Mouse (Mus musculus): ENCODE measurements around the gene Polr1a. TPM values are rescaled to one million over a fixed set of nuclear protein-coding genes. Genes with fewer than 3 reads are reported as not detected.

The Polr1a gene
- polyA plus RNA-seq, 1 experiment, result 13.3 TPM

DNA sequence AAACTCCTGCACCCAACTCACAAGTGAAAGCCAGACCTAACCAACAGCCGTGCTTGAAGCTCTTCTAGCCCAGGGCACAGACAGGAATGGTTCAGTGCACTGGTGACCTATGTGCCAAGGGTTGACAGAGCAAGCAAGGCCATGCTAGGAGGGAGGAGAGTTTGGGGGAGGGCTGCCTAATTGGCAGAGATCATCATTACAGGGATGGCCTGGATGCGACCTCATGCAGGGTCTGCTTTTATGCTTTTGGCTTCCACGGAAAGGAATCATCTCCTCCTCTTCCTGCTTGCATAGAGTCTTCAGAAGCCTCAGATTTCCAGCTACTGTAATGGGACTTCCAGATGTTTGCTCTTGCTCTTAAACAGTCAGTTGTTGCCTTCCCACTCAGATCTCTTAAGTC is 40.9 kb downstream of the Polr1a start:
- DNase-seq (ENCODE audit: low read depth), result no peak

GRCm38 (mm10) chr6:71950592-71950991 is 41.7 kb downstream of the Polr1a start:
- DNase-seq (ENCODE audit: low read depth), result no peak

GRCm38 (mm10) chr6:71951192-71951591 is 42.3 kb downstream of the Polr1a start:
- DNase-seq (ENCODE audit: low read depth), result no peak

- no peak for DNase-seq (ENCODE audit: low read depth)
Observed at GRCm38 (mm10) chr6:71962119-71962518, 53.3 kb downstream of the Polr1a start.

DNA sequence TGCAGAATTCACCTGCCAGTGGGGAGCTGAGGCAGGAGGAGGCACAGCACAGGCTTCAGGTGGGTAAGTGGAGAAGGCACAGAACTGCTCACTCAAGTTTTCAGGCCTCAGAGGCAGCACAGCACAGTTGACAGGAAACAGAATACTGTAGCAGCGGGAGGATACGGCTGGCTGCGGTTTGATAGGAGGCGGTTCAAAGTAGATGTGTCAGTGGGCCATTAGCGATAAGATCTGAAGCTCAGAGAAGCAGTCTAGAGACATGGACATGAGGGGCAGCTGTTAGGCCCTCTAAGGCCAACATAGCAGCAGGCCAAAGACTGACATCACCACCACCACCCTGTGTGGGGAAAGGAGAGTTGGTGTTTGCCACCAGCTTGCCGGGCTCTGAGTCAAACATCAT is 53.9 kb downstream of the Polr1a start:
- DNase-seq (ENCODE audit: low read depth), result no peak

DNA sequence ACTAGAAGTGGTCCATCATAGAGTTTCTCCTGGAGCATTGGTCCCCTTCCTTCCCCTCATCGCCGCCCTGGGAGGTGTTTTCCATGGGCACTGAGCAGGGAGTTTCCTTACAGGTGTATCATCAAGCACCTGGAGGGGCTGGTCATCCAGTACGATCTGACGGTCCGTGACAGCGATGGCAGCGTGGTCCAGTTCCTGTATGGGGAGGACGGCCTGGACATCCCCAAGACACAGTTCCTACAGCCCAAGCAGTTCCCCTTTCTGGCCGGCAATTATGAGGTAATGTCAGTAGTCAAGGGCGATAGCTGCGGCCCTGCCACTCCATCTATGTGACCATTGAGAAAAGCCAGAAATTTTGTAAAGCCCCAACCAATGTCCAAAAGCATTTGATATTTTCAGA is 54.7 kb downstream of the Polr1a start:
- no peak for DNase-seq (ENCODE audit: low read depth)

DNA sequence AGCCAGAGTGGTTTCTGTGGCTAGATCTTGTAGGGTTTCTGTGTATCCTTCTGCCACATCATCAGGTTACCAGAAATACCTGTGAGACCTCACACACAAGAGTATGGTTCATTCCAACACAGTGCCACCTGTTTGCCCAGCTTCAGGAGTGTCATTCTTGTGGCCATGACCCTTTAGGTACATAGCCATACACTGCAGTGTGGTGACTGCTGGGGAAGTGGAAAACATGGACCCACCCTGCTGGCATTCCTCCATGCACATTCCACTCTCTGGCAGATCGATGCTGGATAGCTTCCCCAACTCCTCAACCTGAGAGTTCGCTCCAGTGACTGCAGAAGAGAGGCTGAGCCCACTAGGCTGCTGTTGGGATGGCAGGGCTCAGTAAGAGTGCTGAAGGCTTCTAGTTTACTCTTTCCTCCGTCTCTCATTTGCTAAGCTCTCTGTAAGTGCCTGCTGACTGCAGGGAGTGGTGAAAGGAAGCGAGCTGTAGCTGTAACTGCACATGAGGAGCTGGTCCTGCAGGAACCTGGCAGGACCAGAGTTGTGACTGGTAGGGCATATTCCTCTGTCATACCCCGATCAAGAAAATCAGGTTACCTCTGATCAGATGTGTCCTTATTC is 57.9 kb downstream of the Polr1a start:
- DNase-seq (ENCODE audit: low read depth), result no peak

DNA sequence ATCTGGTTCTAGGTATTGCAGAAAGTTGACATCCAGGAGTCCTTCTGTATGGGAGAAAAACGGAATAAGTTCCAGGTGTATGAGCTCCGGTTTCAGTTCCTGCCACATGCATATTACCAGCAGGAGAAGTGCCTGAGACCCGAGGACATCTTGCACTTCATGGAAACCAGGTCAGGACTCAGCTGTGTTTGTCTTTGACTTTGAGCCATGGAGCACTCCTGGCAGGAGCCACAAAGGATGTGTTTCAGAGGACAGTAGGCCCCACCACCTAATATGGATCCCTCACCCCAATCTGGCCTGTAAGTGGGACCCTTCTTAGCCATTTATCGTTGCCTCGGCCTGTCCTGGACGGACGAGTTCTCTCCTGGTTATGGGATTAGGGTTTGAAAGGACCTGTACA is 59.0 kb downstream of the Polr1a start:
- DNase-seq (ENCODE audit: low read depth), result no peak

- peak; percentile 55 for DNase-seq (ENCODE audit: low read depth)
Observed at GRCm38 (mm10) chr6:71969459-71969858, 60.6 kb downstream of the Polr1a start.

GRCm38 (mm10) chr6:71970154-71970553 is 61.3 kb downstream of the Polr1a start:
- DNase-seq (ENCODE audit: low read depth), result no peak

GRCm38 (mm10) chr6:71976592-71976991 is 67.7 kb downstream of the Polr1a start:
- DNase-seq (ENCODE audit: low read depth), result no peak

DNA sequence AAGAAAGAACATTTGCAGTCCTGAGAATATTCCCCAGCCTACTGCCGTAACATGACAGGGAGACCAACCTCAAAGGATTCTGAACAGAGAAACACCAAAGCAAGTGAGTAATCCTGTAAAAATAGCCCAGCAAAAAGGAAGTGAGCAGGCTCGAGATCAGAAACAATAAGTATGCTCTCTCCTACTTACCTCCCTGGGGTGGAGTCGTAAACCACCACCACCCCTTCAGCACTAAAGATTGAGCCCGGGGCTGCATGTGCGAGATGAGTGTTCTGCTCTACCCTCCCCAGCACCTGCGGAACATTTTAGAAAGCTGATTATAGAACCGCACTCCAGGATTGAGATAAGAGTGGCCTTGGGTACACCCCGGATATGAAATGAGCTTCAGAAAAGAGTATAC is 71.3 kb downstream of the Polr1a start:
- no peak for DNase-seq (ENCODE audit: low read depth)

- no peak for DNase-seq (ENCODE audit: low read depth)
Observed at GRCm38 (mm10) chr6:71980587-71980986, 71.7 kb downstream of the Polr1a start.

DNA sequence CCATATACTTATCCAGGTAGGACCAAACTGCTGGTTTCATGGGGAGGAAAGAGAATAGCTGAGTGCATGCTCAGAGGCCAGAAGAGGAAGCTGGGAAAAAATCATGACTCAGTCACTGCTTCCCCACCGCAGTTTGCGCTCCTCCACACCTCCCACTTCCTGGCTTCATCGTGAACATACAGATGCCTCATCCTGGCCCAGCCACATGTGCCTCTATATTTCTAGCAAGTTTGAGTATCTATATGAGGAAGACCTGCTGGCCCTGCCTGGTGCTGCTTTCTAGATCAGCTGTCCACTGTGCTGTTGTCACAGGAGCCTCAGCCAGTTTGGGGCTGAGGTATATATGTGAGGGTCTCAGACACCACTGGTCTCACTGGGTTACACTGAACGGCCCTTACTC is 72.6 kb downstream of the Polr1a start:
- no peak for DNase-seq (ENCODE audit: low read depth)

GRCm38 (mm10) chr6:71985984-71986383 is 77.1 kb downstream of the Polr1a start:
- peak; percentile 30 for DNase-seq (ENCODE audit: low read depth)

GRCm38 (mm10) chr6:71987546-71988248 is 78.8 kb downstream of the Polr1a start:
- no peak for DNase-seq (ENCODE audit: low read depth)

DNA sequence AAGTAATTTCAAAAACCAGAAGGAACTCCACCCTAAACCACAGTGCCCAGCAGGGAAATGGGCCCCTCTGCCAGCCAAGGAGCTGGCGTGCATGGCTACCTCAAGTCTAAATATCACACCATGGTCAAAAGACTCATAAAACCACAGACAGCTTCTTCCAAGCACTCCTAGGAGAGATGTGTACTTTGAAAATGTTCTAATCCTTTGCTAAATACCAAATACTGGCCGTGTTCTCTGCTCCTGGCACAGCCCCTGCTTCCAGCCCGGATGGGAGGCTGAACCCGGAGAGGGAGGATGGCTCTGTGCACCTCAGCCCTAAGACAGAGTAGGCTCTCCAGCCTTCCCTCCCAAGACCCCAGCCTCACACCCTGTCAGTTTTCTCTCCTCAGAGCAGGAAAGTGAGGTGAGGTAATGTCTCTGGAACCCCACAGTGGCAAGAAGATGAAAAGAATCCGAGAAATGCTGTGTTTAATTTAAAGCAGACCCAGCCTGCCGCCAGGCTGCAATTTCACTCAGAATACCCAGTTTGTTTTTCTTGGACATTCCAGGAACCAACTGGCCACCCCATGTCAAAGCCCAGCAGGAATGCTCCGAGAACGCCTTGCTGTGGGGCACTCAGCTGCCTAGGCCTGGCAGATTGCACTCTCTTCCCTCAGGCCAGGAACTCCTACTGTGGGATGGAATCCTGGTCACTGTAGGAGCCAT is 80.9 kb downstream of the Polr1a start:
- no peak for DNase-seq (ENCODE audit: low read depth)

DNA sequence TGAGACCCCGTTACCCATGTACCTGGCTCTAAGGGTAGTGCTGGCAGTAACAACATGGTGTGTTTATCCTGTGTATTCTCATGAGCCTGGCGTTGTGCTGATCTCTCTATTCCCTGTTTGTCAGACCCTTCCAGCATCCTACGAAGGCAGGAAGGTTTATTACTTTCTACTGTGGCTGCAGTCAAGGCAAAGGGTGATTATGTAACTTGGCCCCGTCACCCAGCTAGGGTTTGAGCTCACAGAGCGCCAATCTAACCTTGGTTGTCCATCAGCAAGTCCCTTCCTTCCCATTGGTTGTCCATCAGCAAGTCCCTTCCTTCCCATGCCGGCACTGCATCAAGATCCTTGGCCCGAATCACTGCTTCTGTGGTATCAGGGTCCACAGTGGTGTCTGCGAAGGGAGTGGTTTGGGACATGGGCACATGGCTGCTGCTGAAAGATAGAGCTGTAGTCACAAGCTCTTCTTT is 81.6 kb downstream of the Polr1a start:
- DNase-seq (ENCODE audit: low read depth), result no peak

DNA sequence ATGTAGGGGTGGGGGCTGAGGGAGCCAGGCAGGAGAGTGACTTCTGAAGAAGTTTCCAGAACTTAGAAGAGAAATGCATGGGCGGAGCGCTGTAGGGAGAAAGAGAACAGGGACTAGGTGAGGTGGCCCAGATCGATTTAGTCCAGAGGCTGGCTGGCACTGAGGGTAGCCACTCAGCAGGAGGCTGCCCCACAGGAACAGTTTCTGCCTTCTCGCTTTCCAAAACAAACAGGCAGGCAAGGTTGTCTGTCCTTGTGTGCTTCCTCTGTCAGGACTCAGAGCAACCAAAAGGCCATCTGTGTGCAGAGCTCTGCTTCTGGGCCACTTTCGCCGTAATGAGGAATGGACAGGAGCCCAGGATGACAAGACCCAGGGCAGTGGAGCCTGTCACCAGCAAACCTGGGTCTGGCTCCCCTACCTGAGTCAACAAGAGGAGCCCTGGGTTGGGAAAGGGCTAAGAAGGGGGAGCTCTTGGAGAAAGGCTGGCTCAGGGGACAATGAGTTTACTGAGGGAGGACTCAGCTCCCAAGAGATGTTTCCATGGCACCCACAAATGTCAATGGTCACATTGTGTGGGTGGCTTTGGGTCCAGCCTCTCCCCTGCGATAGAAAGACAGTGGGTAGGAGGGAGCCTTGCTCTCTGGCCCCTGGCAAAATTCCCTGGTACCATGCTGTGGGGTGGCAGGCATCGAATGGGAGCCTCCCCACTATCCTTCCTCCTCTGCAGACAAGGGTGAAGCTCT is 82.5 kb downstream of the Polr1a start:
- DNase-seq (ENCODE audit: low read depth), result no peak

GRCm38 (mm10) chr6:71991933-71992325 is 83.1 kb downstream of the Polr1a start:
- no peak for DNase-seq (ENCODE audit: low read depth)

- no peak for DNase-seq (ENCODE audit: low read depth)
Observed at GRCm38 (mm10) chr6:71994004-71994403, 85.2 kb downstream of the Polr1a start.

GRCm38 (mm10) chr6:71995081-71995480 is 86.2 kb downstream of the Polr1a start:
- no peak for DNase-seq (ENCODE audit: low read depth)
